Mouse (Mus musculus) adipocyte (in vitro differentiated cells): ENCODE results near the gene Dnmt3a.
A peak's percentile ranks its signal among the peaks of the same experiment; 100 is the strongest.

Experiments
- DNase-seq: peaks from one replicate; pipeline ENCODE4 v3.0.0-alpha.2; 2016; ENCODE audit warnings: low spot score

The Dnmt3a gene

DNA sequence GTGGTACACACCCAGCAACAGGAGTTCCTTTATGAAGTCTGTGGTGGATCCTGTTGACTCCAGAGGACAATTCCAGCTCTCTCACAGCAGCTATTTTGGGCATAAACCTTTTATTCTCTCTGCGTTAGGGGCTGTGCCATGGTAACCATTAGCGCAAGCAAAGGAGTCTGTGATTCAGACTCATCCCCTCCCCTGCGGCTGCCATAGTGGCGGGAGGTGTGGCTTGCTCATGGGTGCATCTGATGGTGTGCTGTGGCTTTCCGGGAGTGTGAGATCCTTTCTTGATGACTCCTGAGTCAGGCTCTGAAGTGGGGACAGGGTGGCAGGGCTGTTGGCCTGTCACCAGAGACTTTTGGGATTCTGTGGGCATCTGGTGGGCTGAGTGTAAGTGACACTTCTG is 17.6 kb downstream of the Dnmt3a start:
- no peak for DNase-seq

DNA sequence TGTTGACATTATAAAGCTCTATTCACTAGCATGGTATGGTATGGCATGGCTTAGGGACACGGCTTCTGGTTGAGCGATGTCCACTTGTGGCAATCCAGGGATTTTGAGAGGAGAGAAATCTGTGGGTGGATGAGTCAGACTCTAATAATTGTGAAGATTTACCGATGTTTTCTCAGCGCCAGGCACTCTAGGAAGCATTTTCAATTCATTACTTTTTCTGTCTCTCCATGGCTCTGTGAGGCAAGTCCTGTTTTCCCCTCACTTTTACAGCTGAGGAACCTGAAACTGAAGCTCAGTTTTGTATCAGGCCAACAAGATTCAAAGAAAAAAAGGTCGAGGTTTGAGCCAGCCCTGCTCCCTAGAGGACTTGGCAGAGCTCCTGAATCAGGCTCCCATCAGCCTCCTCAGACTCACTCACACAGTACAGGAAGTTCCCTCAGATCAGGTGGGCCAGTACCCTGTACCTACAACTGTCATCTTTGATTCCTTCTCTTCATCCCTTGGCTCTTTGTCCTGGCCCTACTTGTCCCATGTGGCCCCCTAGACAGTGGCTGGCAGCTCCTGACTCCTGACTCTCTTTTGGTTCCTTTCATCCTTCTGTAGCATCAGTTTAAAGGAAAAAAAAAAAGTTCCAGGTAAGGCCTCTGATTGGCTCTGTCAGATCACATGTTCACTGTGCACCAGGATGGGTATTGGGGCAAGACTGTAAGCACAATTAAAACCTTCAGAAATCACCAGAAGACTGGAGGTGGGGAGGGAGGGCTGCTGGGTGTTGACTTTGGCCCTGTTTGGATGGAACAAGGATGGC is 19.3 kb downstream of the Dnmt3a start:
- DNase-seq, result no peak

- DNase-seq, result no peak
Measured at GRCm38 (mm10) chr12:3825714-3826080, 19.9 kb downstream of the Dnmt3a start.

DNA sequence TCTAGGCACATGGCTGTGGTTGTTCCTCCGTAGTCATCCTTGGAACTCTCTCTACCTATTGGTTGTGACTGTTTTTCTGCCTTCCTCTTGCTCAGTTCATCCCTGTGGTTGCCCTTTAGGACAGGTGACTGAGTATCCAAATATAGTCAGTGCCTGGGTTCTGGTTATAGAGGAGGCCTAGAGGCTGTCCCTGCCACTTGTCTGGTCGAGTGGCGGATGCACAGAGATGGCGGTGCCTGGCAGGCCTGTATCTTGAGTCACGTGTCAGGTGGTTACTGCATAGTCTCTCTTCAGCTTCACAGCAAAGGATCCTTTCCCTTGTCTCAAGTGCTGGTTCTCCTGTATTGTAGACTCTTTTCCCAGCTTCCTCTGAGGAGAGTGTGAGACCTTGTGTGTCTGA is 22.0 kb downstream of the Dnmt3a start:
- no peak for DNase-seq

DNA sequence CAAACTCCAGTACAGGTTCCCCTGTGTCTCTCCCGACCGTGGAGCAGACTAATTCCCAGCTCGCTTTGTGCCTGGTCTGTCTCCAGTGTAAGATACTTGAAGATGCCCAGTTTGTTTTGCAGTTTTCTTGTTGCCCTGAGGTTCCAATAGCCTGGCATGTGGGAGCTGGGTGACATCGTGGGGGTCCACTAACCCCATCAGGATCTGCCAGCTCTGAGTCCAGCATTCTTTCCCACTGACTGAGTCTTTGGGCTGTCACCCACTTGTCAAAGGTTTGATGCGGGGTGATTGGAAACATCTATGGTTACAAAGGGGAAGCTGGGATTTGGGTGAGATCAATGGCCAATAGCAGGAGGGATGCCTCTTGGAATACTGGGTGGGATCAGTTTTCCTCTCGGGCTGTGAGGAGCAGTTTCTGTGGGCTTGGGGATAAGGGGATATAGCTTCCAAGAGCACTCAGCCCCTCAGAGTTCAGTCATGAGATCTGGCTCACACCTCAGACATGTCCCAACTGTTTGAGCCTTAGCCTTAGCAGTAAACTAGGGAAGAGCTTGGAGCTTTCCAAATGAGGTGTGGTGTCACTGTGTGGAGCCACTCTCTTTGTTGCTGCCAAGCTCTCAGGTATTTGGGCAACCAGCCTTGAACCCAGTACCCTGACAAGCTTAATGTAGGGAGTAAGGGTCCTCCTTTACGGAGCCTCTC is 27.4 kb downstream of the Dnmt3a start:
- DNase-seq, result no peak

DNA sequence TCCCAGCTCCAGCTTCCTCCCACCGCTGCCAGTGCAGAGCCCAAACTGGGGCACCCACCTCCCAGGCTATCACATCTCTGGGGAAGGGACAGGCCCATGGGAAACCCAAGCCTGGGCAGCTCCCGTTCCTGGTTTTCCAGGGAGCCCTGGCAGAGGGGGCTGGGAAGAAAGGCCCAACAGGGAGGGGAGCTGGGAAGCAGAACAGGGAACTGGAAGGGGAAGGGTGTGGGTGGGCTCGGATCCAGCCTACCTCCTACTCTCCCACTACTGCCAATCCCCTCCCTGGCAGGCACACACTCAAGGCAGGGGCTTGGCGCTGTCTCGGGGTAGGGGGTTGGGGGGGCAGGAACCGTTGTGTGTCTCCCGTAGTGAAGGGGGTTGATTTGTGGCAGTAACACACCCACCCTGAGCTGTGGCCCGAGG is 28.1 kb downstream of the Dnmt3a start:
- no peak for DNase-seq

- DNase-seq, result no peak
Measured at GRCm38 (mm10) chr12:3834373-3835314, 28.8 kb downstream of the Dnmt3a start.

DNA sequence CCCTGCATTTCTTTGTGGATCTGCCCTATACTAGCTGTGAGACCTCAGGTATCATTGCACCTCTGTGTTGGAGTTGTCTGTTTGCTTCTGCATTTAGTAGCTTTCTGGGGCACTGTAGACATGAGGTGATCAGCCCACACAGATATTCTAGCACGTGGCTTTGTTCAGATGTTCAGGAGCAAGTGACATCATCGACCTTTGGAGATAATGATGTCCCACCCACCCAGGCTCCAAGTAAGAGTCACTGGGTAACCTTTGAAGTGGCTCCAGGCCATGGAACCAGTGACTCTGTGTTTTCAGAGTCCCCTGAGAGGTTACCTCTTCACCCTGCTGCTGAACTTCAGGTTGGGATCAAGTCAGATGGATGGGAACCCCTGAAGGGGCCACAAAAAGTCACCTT is 29.8 kb downstream of the Dnmt3a start:
- DNase-seq, result no peak

- DNase-seq, result no peak
Measured at GRCm38 (mm10) chr12:3837081-3837832, 31.4 kb downstream of the Dnmt3a start.

- DNase-seq, result no peak
Measured at GRCm38 (mm10) chr12:3838009-3838408, 32.2 kb downstream of the Dnmt3a start.

DNA sequence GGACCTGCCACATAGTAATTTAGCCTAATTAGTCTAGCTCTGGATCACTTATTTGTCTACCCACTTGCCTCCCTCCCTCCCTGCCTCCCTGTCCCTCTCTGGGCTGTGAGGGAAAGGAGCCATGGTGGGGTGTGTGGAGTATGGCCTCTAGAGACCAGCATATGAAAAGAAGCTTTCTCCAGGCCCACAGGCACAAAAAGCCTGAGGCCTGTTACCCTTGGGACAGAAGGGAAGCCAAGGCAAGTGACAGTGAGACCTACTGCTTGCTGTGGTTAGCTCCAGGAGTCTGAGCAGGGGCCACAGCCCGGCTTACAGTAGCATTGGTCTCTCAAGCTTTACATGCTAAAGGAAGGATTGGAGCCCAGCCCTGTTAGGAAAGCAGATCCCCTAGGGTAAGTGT is 33.9 kb downstream of the Dnmt3a start:
- DNase-seq, result no peak

- DNase-seq, result peak; percentile 93
Measured at GRCm38 (mm10) chr12:3841121-3841520, 35.3 kb downstream of the Dnmt3a start.

GRCm38 (mm10) chr12:3842843-3843242 is 37.0 kb downstream of the Dnmt3a start:
- DNase-seq, result no peak

GRCm38 (mm10) chr12:3843371-3843861 is 37.6 kb downstream of the Dnmt3a start:
- DNase-seq, result no peak

GRCm38 (mm10) chr12:3843918-3844317 is 38.1 kb downstream of the Dnmt3a start:
- DNase-seq, result no peak

DNA sequence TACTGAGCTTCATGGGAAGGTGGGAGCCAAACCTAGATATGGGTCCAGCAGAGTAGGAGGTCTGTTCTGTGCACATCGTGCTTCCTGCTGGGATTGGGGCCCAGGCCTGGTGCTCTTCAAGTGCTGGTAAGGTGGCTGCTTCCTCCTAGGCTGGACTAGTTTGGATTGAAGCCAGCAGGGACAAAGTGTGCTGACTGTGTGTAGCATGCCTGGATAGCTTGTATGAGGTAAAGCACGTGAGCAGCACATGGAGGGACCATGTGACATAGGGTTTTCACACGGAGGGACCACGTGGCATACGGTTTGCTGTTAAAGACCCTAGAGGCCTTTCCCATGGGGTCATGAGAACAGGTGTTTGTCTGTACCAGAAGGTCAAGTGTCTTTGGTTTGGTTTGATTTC is 38.5 kb downstream of the Dnmt3a start:
- no peak for DNase-seq

DNA sequence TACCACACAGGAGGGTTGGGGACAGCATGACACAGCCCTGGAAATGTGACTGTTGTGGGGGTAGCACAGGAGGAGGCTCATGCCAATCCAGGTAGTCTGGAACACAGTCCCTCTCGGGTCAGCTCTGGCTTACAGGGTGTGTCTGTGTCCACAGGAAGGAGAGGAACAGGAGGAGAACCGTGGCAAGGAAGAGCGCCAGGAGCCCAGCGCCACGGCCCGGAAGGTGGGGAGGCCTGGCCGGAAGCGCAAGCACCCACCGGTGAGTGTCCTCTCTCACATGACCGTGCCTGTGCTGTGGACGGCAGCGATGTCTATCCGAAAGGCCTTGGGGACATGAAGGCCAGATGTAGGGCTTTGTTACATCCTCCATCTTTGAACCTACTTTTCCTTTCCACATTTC is 43.7 kb downstream of the Dnmt3a start:
- DNase-seq, result no peak

- peak; percentile 21 for DNase-seq
Measured at GRCm38 (mm10) chr12:3850165-3850564, 44.4 kb downstream of the Dnmt3a start.

GRCm38 (mm10) chr12:3850731-3851130 is 44.9 kb downstream of the Dnmt3a start:
- DNase-seq, result no peak

GRCm38 (mm10) chr12:3851179-3851578 is 45.4 kb downstream of the Dnmt3a start:
- DNase-seq, result no peak

GRCm38 (mm10) chr12:3852521-3852920 is 46.7 kb downstream of the Dnmt3a start:
- no peak for DNase-seq

DNA sequence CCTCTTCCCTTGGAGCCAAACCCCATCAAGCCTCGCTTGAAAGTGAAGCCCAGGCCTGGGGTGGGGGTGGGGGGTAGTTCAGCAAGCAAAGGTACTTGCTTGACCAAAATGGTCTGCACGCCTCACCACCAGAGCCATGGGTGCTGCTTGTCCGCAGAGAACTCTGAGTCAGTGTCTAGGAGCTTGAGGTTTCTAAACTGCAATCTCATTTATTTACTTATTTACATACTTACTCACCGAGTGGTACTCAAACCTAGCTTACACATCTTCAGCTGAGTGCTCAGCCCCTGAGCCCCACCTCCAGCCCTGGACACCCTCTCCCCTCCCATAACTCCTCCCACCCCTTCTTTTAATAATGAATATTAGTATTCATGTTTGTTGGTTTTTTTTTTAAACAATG is 48.6 kb downstream of the Dnmt3a start:
- DNase-seq, result no peak
